Mouse (Mus musculus) erythroblast, embryonic 14.5 days (primary cell): ENCODE data around the gene Ptrhd1.

ENCODE experiments used
- GATA1 ChIP-seq: IDR thresholded peaks from 2 replicates; pipeline ENCODE4 v1.6.1; 2012; ENCODE audit warnings: low read length, inconsistent platforms, mixed read lengths
- TAL1 ChIP-seq: IDR thresholded peaks from 3 replicates; pipeline ENCODE4 v1.6.1; 2012; ENCODE audit warnings: low read length, inconsistent platforms, mixed read lengths

- TF ChIP-seq TAL1 (no peak), GATA1 (no peak)
Observed at GRCm38 (mm10) chr12:4208405-4209133, 25.3 kb upstream of the Ptrhd1 start.
